Mouse (Mus musculus) adipocyte (in vitro differentiated cells): ENCODE measurements at regions not wholly inside any gene's neighbourhood (a gene's known extent, or its start where the extent isn't known, plus 50 kb on each side); places are given as distances from the start of the nearest gene placed in this dataset.

Source experiments
- DNase-seq: peaks from one replicate; pipeline ENCODE4 v3.0.0-alpha.2; 2016; ENCODE audit warnings: low spot score

GRCm38 (mm10) chr12:90946528-90946918 lies 208.3 kb upstream of the Dio2 start:
- DNase-seq, result no peak

- DNase-seq, result no peak
Measured at GRCm38 (mm10) chr12:90945743-90946527, 207.7 kb upstream of the Dio2 start.

DNA sequence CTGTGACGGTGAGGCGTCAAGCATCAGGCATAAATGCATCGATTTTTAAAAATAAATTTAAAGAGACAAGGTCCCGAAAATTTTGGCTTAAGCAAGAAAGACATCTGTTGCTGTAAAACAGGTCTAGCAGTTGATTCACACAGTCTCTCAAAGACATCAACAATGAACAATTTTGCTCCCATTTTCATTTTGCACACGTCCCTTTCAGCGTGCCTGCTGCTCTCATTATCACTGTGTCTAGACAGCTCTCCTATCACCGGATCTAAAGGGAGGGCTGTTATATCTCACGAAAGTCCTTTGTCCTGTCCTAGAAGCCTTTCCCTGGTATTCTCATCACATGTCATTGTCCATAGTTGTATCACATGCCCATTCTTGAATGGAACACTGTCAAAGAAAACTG lies 194.4 kb upstream of the Dio2 start:
- DNase-seq, result no peak

DNA sequence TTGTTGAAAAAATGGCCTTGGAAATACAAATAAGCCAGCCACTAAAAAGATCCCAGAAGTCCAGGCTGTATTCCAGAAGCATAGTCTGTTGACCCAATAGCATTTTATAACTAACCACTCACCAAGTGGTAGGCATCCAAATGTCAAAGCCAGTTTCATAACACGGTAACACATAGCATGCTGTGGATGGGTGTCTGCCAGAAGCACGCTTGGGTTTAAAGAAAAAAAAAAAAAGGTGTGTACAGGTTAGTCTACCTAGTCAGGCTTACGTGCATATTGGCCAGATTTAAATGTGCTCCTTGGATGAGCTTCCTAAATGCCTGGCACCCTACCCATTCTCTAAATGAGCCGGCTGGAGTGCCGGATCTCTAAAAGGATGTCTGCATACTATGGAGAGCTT lies 194.0 kb upstream of the Dio2 start:
- DNase-seq, result peak; percentile 14

DNA sequence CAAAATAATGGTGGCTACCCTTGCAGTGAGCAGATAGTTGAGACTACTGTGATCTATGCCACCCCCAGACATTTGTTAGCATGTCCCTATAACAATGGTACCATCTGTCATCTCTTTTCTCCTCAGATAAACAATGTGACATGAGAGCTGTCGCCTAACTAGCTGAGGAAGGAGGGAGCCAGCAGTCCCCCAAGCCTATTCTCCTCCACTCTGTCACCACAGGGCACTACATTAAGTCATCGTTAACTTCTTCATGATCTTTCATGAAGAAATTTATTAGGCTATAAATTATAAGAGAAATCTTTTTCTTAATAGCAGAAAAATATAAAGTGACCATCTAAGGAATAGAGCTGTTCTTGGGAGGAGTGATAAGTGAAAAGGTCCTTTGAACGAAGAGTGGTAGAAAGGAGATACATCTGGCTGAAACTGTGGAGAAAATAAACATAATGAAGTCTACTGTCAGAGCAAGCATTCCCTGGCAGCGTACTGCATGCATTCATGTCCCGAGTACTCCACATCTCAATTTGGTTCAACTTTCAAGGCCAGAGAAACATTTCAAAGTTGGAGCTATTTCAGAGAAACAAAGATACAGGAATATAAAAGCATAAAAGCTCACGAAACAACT lies 192.0 kb upstream of the Dio2 start:
- no peak for DNase-seq

DNA sequence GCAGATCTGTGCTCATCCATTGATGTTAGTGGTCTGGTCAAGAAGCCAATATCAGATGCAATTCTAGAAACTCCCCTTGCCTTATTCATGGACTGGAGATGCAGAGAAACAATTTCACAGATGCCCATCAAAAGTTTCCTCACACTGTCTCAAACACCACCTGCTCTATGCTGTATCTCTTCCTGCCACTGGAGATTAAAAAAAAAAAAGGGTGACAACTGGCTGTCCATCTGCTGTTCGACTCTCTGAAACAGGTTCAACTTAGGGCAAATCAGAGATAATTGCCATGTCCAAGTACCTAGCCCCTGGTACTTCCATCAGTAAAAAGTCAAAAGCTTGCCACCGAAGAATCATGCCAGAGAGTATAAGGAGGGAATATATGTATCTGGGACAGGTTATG lies 185.4 kb upstream of the Dio2 start:
- no peak for DNase-seq

DNA sequence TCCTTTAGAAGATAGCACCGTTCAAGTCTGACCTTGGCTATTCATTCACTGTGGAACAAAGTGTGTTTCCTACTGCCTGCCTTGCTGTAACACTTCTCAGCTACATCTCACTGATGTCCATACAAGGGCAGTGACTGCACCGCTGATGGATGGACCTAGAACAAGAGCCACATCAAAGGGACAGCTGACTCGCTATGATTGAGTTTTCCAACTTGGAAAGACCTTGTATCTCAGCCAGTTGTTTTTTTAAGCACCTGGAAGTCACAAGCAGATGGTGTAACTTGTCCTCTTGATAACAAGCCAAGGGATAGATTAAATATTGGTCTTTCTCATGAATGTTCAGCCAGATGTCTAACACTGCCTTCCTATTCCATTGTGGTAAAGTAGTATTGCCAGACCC lies 184.9 kb upstream of the Dio2 start:
- DNase-seq, result no peak

DNA sequence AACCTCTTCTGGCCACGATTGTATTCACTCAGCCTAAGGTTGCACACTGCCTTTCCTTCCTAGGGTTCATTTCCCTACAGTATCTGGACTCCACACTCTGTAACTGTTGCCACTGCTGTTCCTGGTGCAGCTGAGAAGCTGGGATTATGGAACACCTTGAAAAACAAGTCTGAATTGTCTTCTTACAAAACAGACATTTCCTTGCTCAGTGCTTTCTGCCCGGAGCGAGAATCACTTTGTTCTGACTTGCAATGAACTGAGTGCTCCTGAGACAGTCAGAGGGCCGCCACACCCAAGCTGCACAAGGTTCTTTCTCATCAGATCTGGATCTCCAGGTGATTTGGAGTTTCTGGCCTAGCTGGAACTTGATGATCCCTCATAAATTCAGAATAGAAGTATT lies 183.0 kb upstream of the Dio2 start:
- DNase-seq, result no peak

- DNase-seq, result peak; percentile 11
Measured at GRCm38 (mm10) chr12:90915929-90916713, 177.9 kb upstream of the Dio2 start.

DNA sequence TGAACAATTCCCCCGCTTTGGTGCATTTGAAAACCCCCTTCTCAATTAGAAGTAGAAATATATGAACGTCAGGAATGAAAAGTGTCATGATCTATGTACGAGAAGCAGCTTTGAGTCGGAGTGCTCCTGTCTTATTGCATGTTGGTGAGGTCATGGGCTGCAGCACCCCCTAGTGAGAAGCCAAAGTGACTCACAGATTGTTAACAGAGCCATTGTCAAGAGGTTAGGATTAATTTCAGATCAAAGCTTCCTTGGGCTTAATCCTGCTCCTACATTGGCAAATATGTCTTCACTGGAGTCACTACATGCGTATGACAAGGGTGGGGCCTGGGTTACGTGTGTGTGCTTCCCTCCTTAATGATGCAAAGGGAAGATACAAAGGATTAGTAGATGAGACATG lies 165.8 kb upstream of the Dio2 start:
- peak; percentile 9 for DNase-seq

- DNase-seq, result no peak
Measured at GRCm38 (mm10) chr12:90893655-90894370, 155.6 kb upstream of the Dio2 start.

DNA sequence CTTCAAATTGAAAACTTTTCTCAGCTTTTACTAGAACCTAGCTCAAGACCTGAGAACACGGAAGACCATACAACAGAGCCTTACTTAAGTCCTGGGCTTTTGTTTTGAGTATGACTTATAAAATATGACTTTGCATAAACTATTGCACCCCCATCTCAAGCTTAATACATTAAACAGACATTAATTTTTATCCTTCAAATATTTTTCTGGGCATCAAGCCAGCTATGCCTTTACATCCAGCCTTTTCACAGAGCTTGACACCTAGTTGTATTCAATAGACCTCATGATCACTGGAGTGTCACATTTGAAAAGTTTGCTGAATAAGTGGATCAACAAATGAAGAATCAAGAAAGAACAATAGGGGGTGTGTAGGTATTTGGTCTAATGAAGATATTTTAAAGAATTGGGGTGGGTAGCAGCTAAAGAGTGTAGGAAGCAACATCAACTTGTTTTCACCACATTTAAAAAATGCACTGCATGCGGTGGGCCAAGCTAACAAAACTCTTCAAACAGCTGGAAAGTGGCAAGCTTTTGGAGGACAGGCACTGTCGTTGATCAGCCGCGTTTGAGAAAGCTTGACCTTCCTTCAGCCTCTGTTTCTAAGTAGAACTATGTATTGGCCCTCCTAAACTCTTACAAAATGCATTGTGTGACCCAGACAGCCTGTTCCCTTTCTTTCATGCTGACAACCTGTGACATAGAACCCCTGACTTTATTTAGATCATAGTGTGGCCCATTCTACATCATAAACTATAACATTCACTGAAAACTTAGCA lies 138.2 kb upstream of the Dio2 start:
- no peak for DNase-seq

GRCm38 (mm10) chr12:90874840-90875239 lies 136.6 kb upstream of the Dio2 start:
- DNase-seq, result no peak

DNA sequence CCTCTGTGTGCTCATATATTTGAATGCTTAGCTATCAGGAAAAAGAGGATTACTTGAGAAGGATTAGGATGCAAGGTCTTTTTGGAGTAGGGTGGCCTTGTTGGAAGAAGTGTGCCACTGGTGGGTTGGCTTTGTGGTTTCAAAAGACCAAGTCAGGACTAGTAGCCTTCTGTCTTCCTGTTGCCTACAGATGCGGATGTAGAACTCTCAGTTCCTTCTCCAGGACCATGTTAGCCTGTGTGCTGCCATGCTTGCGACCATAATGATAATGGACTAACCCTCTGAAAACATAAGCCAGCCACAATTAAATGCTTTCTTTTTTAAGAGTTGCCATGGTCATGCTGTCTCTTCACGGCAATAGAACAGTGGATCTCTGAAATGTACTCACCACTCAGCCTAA lies 135.7 kb upstream of the Dio2 start:
- DNase-seq, result no peak

- no peak for DNase-seq
Measured at GRCm38 (mm10) chr12:90866597-90866996, 128.4 kb upstream of the Dio2 start.

- DNase-seq, result no peak
Measured at GRCm38 (mm10) chr12:90862632-90863031, 124.4 kb upstream of the Dio2 start.

DNA sequence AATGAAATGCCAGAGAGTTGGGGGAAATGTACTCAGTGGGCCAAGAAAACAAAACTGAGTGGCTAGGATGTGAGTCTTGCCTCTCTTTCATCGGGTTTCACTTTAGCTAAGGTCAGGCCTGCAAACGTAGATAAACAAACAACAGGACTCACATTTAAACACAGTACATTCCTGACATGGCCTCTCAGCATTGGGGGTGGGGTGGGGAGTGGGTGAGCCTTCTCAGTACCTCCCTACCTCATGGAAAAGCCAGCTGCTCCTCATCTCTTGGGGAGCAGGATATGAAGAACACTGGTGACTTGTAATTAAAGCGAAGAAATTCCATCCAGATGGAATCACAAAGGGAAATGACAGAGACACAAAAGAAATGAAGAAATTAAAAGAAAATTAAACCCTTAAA lies 119.5 kb upstream of the Dio2 start:
- DNase-seq, result no peak

GRCm38 (mm10) chr12:90810666-90811065 lies 72.4 kb upstream of the Dio2 start:
- no peak for DNase-seq

DNA sequence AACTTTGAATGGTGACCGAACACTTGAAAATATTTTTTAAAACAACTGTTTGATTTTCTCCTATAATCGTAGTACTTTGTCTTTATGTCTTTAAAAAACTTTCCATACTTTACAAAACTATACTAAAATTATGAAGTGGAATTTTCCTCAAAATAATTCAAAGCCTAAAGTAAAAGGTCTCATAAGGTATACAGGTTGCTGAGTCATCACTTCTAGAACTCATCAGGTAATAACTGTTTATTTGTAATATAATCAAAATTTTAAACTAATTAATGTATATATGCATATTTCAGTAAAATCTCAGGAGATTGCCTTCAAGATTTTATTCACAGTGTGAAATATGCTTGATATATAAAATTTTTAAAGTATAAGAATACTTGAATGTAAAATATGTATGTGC lies 52.3 kb upstream of the Dio2 start:
- DNase-seq, result no peak
